Mouse (Mus musculus): Measurements from ENCODE around the gene Naa38.

DNA sequence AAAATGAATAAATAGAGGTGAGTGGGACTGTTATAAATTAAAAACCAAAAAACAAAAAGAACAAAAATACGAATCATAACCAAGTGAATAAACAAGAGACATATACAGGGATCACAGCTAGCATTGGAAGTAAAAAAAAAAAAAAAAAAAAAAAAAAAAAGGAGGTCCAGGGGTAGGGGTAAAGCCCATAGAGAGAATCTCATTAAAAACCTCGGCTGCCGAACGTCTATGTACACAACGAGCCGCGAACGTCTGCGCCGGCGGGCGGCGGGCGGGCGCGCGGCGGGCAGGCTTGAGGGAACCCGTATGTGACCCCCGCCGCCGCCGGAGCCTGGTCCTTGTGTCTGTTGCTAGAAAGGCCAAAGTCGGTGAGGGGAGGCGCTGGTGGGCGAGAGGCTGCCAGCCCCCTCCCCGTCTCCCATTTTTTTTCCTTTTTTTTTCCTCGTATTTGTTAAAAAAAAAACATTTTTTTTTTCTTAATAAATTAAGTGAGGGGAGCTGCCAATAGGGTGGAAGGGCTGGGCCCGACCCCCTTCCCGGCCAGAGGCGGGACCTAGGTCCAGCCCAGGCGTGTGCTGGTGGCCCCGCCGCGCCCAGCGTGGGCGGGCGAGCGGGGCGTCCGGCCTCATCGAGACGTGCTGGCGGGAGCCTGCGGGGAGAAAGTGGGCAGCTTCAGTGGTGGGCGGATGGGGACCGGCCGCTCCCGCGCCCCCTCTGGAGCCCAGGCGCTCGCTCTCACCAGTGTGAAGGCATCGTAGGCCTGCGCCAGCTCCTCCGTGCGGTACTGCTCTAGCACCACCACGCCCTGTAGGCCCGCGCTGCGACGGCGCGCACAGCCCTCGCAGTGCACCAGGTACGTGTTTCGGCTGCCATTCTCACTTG lies 4.2 kb downstream of the Naa38 start:
- TF ChIP-seq CTCF (IDR thresholded peaks at IDR 0.05; ENCODE audit: borderline replicate concordance, insufficient read depth, low read depth, low read length) (no peak), POLR2A (IDR thresholded peaks at IDR 0.05; ENCODE audit: borderline replicate concordance, insufficient read depth, low read length) (no peak)

Data from cerebellum, adult 2 months (tissue).